Mouse (Mus musculus) embryo, embryonic 11 days (tissue): ENCODE measurements around the gene Cep41.

Source experiments
- DNase-seq: peaks from one replicate; pipeline ENCODE4 v3.0.0-alpha.2; 2015

Gene Cep41

GRCm38 (mm10) chr6:30710371-30711364 lies 17.1 kb upstream of the Cep41 start:
- DNase-seq = peak; percentile 56

- DNase-seq = no peak
Observed at GRCm38 (mm10) chr6:30709115-30709514, 15.6 kb upstream of the Cep41 start.

- DNase-seq = no peak
Observed at GRCm38 (mm10) chr6:30703977-30704602, 10.5 kb upstream of the Cep41 start.

GRCm38 (mm10) chr6:30703476-30703875 lies 9.9 kb upstream of the Cep41 start:
- no peak for DNase-seq

- DNase-seq = no peak
Observed at GRCm38 (mm10) chr6:30702881-30703280, 9.3 kb upstream of the Cep41 start.

GRCm38 (mm10) chr6:30700182-30700581 lies 6.6 kb upstream of the Cep41 start:
- no peak for DNase-seq

GRCm38 (mm10) chr6:30698036-30698435 lies 4.5 kb upstream of the Cep41 start:
- DNase-seq = no peak

- no peak for DNase-seq
Observed at GRCm38 (mm10) chr6:30697464-30697863, 3.9 kb upstream of the Cep41 start.

- DNase-seq = no peak
Observed at GRCm38 (mm10) chr6:30695124-30695523, 1.6 kb upstream of the Cep41 start.

- DNase-seq = no peak
Observed at GRCm38 (mm10) chr6:30694209-30694608, 660 bp upstream of the Cep41 start.

GRCm38 (mm10) chr6:30692826-30693225 lies 723 bp downstream of the Cep41 start:
- no peak for DNase-seq

GRCm38 (mm10) chr6:30687198-30687597 lies 6.4 kb downstream of the Cep41 start:
- no peak for DNase-seq

GRCm38 (mm10) chr6:30684570-30684969 lies 9.0 kb downstream of the Cep41 start:
- no peak for DNase-seq

GRCm38 (mm10) chr6:30681935-30682900 lies 11.3 kb downstream of the Cep41 start:
- peak; percentile 81 for DNase-seq

GRCm38 (mm10) chr6:30680442-30680841 lies 13.1 kb downstream of the Cep41 start:
- no peak for DNase-seq

GRCm38 (mm10) chr6:30679567-30679966 lies 14.0 kb downstream of the Cep41 start:
- no peak for DNase-seq

- DNase-seq = no peak
Observed at GRCm38 (mm10) chr6:30678482-30678881, 15.1 kb downstream of the Cep41 start.

GRCm38 (mm10) chr6:30677591-30677990 lies 16.0 kb downstream of the Cep41 start:
- no peak for DNase-seq

- no peak for DNase-seq
Observed at GRCm38 (mm10) chr6:30676506-30676905, 17.0 kb downstream of the Cep41 start.

- no peak for DNase-seq
Observed at GRCm38 (mm10) chr6:30675281-30675771, 18.2 kb downstream of the Cep41 start.

- DNase-seq = no peak
Observed at GRCm38 (mm10) chr6:30674714-30675280, 18.8 kb downstream of the Cep41 start.
